Mouse (Mus musculus) heart, postnatal 25 days (tissue): ENCODE measurements around the gene Adgrf4. TPM values are rescaled to one million over a fixed set of nuclear protein-coding genes. Genes with fewer than 3 reads are reported as not detected.
A peak's percentile ranks its signal among the peaks of the same experiment; 100 is the strongest.

Experiments used
- DNase-seq: peaks from one replicate; pipeline ENCODE4 v3.0.0; 2022; ENCODE audit warnings: low spot score
- intact Hi-C: fragments of 180-260 bp; cut with DNase I; formaldehyde crosslinking; loops from one replicate; pipeline ENCODE4 v1.15.1; 2025
- total RNA-seq, 2 experiments: library from RNA; stranded (reverse); gene quantifications; 2 replicates each; pipeline ENCODE4 v1.2.3; 2021

Gene Adgrf4
- total RNA-seq, result under 1 TPM; 0.25 to 0.60 TPM

DNA sequence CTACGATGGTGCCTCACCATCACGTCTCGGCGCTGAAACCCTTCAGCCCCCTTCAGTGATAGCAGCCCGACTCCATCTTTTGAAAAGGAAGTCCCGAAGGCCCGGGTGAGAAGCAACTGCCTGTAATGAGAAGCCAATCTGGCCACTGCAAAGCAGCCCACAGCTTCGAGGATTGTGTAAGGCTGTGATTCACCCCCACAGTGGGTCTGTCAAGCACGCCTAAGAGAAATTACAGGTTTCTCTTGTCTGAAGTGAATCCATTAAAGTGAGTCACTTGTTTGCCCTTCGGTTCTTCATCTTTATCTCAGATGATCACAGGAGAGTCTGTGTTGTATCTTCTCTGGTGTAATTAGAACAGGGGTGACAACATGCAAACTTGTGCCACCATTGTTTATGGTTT, at the start of gene Adgrf4:
Adgrf4 (minus strand) TSS at position 149 of the 400 bp plus-strand sequence.
- intact Hi-C loops, result no loop called here

DNA sequence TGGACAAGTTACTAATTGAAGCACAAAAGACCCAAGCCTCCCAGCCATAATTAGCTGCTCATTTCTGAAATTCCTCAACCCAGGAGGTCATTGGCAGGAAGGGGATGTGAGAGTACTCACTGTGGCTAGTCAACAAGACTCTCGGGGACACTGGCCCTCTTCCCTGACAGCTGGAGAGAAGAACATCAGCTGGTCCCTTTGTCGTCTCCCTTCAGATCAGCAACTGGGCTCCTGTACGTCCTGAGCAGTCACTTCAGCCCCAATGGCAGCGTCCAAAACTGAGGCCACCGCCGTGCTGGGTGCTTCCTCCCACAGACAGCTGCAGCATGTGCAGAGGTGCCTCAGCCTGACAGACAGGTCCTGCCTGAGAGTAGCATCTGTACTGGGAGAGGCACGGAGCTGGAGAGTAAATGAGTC, 49.7 kb upstream of the Adgrf4 start, which contains the start of gene Adgrf2:
Adgrf2 (minus strand) TSS at position 379 of the 417 bp plus-strand sequence.
- peak; percentile 35 for DNase-seq
- intact Hi-C loops, result no loop called here

More for the DNA sequence above, at the start of gene Adgrf4:
- DNase-seq, result no peak

DNA sequence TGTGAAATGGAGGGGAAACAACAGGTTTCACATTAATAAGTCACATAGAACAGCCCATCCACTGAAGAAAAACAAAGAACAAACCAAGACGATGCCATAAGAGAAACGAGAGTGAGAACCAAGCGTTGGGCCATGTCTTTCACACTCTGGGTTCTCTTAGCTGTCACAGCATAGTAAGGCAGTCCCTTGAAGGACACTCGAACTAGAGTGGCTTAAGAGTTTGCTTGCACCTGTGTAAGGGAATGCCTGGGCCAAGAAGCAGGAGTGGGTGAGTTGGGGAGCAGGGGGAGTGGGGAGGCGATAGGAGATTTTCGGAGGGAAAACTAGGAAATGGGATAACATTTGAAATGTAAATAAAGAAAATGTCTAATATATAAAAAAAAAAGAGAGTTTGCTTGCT, 46.7 kb upstream of the Adgrf4 start:
- intact Hi-C loops, result no loop called here
- no peak for DNase-seq

DNA sequence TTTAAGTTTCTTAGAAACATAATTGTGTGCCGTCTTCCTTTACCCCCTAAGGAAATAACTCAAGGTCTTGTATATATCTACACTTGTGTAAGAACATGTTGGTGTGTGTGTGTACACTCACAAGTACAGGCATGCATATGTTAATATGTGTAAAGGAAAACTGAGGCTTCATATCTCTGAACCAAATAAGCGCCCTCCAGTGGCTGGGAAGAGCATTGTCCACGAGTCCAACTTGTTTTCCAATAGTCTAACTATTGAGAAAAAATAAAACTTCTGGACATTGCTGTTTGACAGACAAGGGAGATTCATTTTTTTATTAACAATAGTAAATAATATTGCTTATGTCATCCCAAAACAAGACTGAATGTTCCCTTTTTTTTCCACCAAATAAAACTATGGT, 25.1 kb upstream of the Adgrf4 start:
- intact Hi-C loops, result no loop called here
- no peak for DNase-seq

DNA sequence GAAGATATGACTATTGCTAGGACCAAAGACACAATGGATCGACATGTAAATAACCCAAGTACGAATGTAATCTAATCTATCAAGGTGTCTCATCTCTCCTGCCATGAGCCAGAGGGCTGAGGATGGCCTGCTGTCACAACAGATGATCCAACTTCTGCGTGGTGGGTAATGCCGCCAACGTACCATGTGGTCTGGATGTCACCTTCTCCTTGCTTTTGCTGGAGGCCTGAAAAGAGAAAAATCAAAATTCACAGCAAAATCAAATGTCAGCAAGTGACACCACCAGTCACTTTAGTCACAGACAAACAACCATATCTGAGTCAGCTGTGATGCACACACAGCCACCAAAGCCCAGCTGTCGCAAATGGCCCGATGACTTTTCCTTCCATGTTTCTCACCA, 22.9 kb upstream of the Adgrf4 start:
- intact Hi-C loops, result no loop called here
- DNase-seq, result no peak

DNA sequence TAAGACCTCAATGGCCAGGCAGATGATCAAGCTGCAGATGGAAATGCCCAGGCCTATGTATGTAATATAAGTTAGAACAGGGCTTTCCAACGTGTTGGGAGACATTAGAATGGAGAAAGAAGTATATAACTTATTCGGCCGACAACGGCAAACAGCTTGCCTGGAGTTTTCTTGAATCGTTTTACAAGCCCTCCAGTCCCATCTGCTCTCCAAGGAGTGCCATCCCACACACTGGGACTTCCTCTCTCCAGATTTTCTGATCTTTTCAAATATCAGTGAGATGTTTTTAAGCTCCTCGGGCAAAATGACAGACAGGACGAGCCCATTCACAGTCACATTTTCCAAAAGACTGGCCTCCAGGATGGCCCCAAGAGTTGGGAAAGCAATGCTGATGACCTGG, 18.6 kb upstream of the Adgrf4 start:
- no peak for DNase-seq
- intact Hi-C loops, result no loop called here

DNA sequence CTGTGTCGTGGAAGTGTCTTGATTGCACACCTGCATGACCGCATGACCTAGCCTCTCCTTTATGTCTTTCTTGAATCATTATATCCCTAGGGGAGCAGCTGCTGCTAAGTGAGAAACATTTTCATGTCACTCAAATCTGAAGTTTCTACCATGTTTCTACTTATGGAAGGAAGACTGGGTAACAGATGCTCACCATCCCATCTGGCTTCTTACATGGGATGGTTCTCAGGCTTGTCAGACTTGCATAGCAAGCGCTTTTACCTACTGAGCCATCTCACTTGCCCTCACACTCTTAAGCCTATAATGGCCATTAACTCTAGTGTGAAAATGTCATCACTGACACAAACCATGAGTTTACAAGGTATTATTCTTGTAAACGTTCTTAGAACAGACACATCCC, 13.5 kb upstream of the Adgrf4 start:
- no peak for DNase-seq
- intact Hi-C loops, result no loop called here

DNA sequence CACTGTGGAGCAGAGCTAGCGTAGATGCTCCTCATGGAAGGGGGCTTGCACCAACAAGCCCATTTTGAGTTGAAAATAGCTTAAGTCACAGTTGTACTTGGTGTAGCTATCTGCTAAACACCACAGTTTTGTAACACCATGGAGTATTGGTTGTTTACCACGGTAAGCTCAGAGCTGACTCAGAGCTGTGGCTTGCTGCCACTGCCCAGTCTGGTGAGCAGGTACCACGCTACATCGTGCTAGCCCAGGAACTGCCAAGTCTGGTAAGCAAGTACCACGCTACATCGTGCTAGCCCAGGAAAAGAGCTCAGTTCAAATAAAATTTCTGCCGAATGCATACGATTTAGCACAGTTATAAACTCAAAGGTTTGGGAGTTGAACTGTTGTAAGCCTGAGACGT, 10.1 kb upstream of the Adgrf4 start:
- intact Hi-C loops, result no loop called here
- DNase-seq, result no peak

DNA sequence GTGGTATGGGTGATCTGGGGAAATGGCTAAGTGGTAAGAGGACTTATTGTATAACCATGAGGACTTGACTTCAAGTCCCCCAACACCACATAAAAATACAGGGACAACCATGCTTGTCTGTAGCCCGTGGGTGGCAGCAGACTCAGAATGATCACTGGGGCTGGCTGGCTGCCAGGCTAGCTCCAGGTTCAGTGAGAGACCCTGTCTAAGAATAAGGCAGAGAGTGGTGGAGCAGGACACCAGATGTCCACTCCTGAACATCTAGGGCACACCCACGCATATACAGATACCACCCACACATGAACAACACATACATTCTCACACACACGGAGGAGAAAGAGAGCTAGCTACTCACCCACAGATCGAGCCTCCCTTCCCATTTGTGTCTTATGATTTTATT, 2.6 kb upstream of the Adgrf4 start:
- no peak for DNase-seq
- intact Hi-C loops, result no loop called here

DNA sequence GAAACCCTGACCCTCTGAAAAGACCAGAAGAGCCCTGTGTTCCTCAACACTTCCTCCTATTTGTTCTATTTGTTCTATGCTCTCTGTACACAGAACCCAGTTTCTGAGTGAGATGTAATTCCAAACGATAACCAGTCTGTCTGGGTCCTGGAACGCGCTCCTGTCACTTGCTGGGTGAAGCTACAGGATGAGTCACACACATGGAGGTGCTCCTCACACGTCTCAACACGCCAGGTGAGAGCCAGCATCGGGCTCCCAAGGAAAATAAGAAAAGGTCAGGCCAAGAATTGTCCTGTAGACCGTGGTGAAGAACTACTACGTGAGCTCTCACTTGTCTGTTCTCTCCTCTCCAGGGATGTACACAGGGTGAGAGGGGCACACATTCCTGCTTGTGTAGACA, 1.6 kb downstream of the Adgrf4 start:
- DNase-seq, result no peak
- intact Hi-C loops, result no loop called here

DNA sequence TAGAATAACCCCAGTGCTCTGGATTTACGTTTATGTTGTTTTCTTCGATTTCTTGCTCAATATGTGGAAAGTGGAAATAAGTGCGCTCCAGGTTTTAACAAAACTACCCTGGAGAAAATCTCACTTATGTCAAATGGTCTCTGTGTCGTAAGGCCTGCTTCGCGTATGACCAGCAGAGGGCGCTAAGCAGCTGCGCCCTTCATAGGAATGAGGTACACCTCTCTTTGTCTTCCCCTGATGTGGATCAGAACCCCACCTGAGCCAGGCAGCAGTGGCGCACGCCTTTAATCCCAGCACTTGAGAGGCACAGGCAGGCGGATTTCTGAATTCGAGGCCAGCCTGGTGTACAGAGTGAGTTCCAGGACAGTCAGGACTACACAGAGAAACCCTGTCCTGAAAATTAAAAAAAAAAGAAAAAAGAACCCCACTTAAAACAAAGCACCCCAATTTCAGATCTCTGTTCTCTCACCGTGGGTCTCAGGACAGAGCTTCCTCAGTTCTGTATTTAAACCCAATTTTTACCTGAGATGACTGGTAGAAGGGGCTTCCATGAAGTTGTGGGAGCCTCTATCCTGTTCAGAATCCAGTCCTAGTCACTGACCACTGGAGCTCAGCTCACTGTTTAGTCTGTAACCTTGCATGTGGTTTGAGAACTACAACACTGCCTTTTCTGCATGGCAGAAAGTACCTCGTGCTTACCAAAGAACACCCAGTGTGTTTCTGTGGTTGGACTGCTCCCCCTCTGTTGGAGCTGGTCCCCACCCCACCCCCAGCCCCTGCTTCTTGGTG, 33.3 kb downstream of the Adgrf4 start:
- intact Hi-C loops, result loop anchor here (10.0 kb wide), 1 partner anchor 286 kb away; no protein-coding TSS in a partner anchor
- DNase-seq, result no peak

DNA sequence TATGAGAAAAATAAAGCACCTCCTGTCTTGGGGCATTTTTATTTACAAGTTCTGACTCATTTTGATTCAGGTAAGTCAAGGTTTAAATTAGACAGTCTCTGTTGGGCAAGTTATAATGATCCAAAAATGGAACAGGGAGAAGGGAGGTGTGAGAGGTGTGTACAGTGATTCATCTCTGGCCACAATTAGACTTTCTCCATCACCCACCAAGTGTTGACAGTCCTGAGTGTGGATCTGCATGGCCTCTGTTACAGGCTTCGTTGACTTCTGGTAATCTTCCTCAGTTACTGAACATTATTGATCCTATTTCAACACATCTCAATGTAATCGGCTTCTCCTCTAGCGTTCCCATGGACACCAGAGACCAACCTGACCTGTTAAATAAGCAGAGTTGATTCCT, 48.7 kb downstream of the Adgrf4 start:
- no peak for DNase-seq
- intact Hi-C loops, result no loop called here

DNA sequence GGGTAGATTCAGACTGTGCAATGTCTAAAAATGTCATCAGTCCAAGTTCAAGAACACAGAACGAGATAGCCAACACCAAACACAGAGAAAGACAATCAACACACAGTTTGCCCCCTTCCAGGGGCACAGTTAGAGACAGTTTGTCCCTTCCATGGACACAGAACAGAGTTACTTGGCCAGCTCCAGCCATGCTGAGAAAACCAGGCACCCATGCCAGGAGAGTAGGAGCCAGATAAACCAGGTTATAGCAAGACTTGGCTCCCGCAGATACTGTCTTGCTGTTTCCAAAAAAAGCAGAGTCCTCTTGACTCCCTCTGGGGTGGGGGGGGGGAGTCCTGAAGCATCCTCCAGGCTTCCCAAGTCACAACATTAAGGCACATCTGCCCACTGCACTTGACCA, 61.9 kb downstream of the Adgrf4 start:
- intact Hi-C loops, result no loop called here

DNA sequence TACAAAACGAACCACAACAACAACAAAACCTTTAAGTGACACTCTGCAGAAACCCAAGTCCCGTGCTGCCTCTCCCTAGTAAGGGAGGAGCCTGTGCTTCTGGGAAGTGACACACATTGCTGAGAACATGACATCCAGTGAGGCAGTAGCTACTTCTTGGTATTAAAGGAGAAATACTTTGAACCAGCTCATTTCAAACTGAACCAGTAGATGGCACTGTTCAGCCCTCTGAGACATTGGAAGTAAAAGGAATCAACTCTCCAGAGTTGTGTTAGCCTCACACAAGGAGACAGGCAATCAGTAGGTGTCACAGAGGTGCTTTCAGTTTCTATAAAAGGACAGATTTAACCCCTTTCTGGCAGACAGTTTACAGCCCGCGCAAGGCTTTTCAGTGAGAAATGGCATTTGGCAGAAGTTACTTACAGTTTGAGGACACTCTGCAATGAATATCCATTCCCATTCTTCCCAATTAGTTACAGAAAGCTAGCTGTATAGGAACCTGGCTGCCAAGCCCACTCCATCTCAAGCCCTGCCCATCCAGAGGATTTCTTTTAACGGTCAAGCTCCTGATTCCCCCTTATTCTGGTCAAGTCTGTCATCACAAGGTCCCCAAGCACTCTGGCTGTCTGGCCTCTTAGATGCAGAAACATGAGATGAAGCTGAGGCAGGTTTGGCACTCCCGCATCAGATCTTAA, 78.9 kb downstream of the Adgrf4 start:
- no peak for DNase-seq
- intact Hi-C loops, result loop anchor here (2.0 kb wide), 1 partner anchor 330 kb away; no protein-coding TSS in a partner anchor

More for the DNA sequence above, 61.9 kb downstream of the Adgrf4 start:
- peak; percentile 3 for DNase-seq

DNA sequence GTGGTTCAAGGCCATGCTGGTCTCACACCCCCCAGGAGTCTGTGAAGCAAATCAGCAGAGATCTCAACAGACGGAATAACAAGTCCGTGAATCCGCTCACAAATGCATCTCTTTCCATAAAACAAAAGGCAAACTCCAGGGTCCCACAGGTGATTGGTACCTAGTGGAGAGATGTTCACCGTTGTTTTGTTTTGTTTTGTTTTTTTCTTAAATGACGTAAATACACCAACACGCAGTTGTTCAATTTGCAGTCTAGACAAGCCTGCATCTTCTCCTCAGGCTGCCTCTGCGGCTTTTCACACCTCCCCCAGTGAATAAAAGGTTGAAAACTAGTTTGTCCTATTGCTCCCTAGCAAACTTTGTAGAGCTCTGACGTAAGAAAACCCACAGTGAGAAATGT, 80.8 kb downstream of the Adgrf4 start, which contains the start of gene Opn5:
Opn5 (minus strand) TSS at position 101 of the 400 bp plus-strand sequence.
- DNase-seq, result no peak
- intact Hi-C loops, result no loop called here

DNA sequence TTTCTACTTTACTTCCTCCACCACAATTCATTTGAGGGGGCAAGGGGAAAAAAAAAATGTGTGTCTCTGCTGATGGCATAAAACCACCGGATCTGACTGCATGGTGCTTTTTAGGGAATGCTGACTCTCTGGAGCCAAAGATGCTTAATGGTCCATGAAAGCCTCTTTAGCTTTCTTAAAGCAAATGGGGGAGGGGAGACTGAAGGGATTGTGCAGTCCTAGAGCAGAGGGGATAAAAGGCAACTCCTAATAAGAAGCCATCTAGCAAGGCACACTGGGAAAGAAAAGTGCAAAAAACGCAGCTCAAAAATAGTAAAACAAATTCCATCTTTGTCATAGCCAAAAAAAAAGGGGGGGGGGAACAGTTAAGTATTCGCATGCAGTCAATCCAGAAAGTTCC, 83.8 kb downstream of the Adgrf4 start:
- DNase-seq, result no peak
- intact Hi-C loops, result loop anchor here (10.0 kb wide), 1 partner anchor 1633 kb away; no protein-coding TSS in a partner anchor

Other genes starting within 250 kb of the Adgrf4 start
- gene Opn5, start 80.9 kb downstream of the Adgrf4 start, total RNA-seq, result not detected
- under 1 TPM; 0.11 to 0.16 TPM for gene Adgrf2, start 49.9 kb upstream of the Adgrf4 start, total RNA-seq
- gene Cd2ap, start 184.4 kb upstream of the Adgrf4 start, total RNA-seq, result 10 to 100 TPM; 21.4 to 22.4 TPM